Mouse (Mus musculus): ENCODE results near the gene Rtn4r.
"Not testable (repeated sequence)": the region's sequence is repeated elsewhere in the genome, so short reads cannot be mapped to it uniquely, and the experiment has no call there.

The Rtn4r gene

DNA sequence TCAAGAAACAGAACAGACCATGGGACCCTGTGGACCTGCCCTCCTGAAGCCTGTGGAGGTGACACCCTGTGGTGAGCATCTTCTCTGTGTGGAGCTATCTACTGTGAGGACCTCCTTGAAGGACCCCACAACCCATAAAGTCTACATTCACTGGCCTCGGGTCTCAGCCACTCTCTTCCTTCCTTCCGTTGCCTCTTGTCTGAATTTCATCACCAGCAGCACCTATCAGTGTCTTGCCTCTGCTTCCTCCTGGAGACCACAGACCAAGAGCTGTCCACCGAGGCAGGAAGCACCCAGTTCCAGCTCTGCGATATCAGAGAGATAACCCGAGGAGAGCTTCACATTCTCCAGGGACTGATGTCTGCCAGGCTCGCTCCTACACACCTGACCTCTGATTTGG, 31.8 kb downstream of the Rtn4r start:
- DNase-seq: no peak

DNA sequence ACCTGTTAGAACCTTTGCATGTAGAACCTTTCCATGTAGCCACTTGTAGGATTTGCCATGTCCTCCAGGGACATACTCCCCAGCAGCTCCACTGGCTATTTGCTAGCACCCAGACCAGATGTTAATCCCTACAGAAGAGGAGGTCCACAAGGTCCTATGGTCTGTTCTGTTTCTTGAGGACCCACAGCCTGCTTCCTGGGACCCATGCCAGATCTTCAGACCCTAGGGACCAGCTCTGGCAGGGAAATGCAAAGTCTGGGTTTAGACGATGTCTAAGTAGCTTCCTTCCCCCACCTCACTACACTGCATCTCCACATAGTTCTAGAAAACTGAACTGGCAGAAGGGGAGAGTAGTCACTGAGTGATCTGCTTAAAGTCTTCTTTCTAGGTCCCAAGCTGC, 32.3 kb downstream of the Rtn4r start:
- DNase-seq: no peak

DNA sequence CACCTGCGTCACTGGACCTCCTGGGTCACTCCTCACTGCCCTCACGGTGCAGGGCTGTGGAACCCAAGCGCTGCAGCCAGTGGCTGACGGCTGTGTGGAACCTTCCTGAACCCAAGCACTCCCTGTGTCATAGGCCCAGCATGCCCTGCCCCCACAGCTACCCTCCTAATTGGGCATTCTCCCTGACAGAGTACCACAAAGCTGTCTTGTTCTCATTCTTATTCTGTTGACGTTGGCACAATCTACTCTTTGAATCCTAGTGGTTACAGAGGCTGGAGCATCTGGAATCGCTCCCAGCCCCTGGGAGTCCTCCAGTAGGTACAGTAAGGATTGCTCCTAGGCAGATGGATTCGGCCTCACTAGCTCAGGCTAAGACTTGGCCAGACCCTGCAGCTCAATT, 33.1 kb downstream of the Rtn4r start:
- DNase-seq: peak; percentile 73

DNA sequence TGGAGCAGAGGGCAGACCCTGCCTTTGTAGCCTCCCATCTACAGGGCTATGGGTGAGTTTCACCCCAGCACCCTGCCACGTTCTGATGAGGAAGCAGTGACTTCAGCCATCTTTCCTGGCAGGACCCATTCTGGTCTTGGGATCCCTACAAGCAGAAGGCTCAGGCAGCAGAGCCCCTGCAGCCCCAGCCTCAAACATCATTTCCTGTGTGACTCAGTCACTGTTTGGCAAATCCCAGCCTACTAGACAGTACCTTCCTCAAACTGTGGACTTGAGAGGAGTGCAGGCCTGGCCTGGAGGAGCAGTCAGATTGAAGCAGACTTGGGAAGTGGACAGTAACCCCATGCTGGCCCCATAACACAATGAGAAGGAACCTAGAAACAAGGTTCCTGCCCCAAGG, 33.7 kb downstream of the Rtn4r start:
- DNase-seq: no peak

DNA sequence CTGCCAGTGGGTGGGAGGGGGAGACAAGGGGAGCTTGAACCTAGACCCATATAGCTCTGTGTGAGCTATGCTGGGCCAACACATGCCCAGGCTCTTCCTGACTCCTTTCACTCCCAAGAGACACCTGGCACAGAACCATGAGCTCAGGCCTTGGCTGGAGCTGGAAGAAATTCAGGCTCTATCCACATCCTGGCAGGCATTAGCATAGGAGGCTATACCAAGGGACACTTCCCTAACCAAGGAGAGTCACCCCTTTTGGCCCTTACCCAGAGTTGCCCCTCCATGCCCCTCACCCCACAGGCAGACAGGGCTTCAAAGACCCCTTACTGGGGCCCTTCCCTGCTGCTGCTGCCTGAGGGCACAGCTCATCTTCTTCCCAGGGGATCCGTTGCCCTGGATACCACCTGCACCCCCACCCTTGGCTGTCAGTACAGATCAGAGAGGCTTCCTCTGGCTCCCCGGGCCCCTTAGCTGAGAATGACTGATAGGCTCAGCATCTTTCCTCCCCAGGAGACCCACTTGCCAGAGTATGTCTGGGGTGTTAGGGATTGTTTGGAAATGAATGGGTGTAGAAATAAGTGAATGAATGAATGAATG, 37.3 kb downstream of the Rtn4r start:
- no peak for DNase-seq

DNA sequence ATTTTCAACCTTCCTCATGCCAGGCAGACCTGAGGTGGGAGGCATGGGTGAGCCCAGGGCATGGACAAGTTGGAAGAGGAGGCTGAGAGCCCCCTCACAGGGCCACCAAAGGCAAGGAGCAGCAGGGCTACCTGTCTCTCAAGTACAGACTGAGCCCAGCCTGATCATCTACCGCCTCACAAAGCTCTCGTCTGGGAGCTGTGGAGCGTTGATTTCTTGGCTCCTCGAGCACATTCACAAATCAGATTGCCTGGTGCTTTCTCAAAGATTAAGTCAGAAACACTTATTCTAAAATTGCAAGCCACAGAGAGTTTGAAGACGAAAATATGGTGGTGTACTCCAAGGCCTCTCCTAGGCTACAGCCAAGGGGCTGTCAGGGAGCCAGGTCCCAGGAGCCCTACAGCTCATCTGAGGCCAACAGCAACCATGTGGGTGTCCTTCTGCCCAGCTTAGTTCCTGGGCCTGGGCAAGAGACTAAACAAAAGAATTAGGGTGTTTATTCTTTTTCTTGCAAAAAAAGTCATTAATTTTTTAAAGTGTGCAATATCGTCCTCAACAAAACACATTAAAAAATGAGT, 39.3 kb downstream of the Rtn4r start:
- DNase-seq: no peak

DNA sequence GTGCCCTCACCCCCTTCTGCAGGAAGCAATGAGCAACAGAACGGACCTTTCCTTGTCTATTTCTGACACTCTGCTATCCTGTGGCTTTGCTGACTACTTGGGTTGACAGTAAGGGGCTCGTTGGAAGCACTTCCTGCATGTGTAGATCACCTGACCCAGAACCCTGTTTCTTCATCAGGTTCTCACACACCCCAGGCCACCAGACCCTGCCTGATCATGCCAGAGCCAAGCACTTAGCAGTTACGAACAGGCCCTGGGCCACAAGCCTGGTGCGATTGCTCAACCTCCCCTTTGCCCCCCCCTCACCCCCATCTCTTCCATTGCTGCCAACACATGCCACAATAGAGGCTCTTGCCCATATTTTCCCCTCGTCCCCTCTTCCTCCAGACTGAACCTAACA, 41.7 kb downstream of the Rtn4r start:
- DNase-seq: no peak

DNA sequence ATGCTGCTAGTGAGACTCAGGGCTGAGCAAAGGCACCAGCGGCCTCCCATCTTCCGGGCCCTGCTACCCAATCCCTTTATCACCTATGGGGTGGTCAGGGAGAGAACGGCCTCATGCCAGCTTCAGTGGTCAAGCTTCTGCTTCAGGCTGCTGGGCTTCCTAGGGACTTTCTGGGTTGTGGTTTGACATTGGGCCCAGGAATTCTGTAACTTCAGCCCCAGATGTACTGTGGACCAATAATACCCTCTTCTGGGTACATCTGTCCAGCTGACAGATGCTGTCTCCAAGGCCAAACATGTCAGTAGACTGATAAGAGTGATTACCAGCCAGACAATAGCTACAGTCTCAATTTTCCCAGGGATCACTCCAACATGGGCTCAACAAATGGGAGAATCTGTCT, 42.3 kb downstream of the Rtn4r start:
- no peak for DNase-seq

DNA sequence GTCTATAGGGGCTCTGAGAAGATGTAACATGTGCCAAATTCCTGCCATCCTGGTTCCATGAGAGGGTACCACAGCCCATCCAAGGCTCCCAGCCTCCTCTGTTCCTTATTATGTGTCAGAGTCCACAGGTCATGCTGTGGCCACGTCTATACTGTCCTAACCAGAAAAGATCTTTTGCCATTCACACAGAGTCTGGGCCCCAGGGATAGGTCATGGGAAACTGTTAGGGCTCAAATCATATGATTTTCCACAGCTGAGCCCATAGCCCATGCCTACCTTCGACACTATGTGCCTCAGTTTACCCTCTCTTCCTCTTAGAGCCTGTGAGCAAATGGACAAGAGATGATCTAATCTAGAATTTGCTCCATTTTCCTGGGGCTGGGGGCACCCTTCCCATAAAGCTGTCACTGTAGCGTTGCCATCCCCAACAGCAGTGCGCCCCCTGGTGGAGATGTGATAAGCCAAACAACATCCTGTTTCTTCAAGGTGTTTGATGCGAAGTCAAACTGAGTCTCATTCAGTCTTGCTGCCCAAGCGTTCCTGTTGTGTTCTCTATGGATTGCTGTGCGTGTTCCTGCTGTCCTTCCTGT, 44.9 kb downstream of the Rtn4r start:
- peak; percentile 70 for DNase-seq

DNA sequence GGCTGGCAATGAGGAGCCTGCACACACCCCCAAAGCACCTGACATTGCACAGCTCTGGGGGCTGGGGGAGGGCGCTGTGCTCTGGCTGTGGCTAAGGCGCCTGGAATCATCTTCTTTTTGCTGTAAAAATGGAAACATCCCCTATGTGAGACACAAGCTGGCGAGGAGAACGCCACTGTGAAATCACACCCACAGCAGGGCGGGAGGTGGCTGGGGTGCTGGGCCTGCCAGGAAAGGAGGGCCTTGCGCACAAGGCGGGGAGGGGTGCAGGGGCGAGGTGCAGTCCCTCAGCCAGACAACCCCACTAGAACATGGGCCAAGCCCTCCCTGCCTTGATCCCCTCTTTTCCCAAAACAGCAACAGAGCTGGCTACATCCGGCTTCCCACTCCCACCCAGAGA, 45.8 kb downstream of the Rtn4r start:
- DNase-seq: peak; percentile 83

DNA sequence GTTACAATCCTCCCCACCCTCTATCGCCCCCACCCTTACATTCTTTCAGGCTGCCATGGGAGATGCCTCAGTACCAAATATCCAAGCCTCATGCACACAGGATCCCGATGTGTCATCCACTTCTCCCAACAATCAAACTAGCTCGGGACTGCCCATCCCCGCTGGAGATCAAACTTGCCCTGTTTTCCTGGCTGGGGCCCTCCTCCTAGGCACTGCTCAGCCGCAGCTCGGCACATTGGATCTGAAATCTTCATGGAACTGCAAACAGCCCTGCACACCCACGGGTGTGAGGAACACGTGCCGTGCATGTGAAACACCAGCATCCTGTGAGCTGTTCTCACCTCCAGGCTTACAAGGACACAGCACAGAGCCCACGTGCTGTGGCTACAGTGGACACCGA, 46.3 kb downstream of the Rtn4r start:
- peak; percentile 72 for DNase-seq

DNA sequence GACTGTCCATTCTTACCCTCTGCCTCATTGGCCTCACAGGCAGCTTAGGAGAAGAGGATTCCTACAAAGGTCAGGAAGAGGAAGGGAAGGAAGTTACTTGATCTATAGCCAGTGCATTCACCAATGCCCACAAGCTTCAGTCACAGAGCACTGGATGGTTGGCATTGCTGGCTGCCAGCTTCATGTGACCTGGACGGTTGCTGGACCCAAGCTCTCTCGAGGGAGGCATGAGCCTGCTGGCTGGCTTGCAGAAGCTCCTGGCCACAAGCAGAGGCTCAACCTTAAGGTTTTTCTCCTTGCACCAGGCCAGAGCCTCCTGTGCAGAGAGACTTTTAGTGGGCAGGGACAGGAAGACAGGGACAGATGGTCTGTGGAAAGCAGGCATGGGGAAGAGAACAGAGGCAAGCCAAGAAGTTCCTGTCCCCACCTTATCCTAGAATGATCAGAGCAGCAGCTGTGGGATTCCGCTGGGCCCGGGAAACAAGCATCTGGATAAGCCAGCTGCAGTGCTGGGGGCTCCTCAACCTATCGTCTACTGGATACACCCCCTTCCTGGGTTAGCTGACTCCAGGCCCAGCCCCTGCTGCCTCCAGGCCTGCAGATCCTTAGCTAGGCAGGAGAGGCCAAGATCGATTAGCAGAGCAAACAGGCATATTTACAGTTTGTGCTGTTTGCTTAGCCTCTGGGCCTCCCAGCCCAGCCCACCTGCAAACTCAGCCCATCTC, 48.5 kb downstream of the Rtn4r start:
- DNase-seq: no peak

DNA sequence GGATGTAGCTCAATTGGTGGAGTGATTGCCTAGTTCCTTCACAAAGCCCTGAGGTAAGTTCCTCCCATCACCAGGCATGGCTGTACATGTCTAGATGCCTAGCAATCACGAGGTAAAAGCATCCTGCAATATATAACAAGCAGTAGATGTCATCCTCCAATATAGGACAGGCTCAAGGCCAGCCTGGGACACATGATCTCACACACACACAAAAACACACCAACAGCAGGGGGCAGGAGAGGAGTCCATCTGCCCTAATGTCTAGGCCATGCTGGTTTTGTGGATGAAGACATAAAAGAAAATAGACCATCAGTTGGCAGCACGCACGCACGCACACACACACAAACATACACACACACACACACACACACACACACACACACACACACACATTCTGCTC, 49.3 kb downstream of the Rtn4r start:
- DNase-seq: no peak

DNA sequence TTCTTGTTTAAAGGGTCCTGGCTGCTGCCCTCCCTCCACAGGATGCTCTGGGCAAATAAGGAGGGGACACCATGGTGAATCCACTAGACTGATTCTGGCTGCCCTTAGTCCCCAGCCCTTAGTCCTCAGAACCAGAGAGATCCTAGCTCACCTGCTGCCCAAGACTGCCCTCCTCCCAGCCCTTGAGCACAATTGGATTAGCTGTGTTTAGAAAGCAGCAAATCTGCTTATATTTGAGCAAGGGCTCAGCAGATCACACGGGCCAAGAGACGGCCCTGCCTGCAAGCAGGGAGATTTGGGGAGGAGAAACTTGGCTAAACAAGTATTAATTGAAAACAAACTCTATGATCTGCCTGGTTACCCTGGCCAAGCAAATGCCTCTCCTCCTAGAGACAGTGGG, 52.1 kb downstream of the Rtn4r start:
- DNase-seq: no peak

DNA sequence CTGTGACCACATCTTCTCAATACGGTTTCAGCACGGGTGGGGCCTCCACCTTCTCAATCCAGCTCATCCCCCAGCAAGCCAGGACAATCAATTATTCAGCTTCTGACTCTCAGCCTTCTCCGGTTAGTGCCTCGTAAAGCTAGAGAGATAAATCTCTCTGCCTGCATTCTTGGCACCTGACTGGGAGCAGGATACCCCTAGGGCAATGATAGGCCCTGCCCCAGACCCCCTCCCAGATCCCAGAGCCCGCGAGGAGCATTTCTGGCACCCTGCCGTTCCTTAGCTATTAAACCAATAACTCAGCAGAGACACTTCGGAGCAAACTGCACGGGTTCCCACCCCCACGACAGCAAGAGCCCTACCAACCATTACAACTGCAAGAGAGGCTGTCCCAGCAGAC, 54.0 kb downstream of the Rtn4r start:
- DNase-seq: no peak

DNA sequence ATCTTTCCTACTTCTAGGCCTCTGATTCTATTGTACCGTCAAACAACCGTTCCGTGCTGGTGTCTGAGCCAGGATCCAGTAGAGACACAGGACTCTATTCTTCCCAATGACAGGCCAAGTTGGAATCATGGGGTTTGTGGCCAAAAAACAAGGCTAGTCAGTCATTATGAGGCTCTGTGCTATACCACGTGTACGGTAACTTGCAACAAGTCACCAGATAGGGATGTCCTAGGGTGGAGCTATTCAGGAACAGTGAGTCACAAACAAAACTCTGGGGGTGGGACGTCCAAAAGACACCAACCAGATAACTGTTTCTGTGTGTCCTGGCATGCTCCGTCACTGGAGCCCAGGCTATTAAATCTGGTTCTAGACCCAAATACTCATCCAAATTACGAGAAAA, 55.3 kb downstream of the Rtn4r start:
- DNase-seq: no peak

DNA sequence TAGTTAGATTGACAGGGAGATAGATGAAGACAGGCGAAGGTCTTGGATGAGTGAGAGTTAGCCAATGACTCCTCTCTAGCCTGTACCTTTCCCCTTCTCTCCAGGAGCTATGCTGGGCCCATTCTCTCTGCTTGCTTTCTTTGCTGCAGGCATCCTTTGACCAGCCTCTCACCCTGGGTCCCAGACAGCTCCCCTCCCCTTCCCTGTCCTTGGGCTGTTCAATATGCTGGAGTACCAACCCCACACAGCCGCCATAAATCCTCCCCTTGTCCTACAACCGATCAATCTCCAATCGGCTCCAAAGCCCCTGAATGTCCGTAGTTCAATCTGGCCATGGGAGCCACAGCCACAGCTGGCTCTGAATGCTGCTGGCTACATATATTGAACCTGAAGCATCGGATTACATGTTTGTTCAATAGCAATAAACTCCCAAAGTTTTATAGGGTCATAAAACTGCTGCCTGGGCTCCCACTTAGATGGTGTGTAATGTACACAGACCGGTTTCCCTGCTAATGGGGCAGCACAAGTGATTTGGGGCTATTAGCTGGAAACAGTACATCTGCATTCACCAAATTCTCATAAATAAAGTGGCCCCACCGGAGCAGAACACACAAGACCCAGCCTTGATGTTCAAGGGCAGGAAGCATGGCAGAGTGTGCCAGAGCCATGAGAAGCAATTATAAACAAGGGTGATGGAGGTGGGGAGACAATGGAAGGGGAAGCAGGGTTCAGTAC, 58.4 kb downstream of the Rtn4r start:
- no peak for DNase-seq

DNA sequence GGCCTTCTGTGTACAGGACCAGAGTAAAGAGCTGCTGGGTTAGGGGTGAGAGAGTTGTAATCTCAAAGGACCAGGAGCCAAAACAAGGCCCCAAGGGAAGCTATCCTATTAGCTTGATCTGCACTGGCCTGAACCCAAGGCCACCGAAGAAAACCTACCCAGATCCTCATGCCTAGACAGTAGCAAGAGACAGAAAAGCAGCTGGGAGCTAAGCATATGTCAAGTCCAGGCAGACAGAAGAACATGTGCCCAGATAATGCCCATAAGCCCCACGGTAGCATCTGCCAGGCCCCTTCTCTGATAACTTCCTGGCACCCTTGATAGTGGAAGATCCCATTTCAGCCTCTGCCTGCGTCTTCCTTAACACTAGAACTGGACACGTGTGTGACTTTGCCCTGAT, 59.4 kb downstream of the Rtn4r start:
- no peak for DNase-seq

DNA sequence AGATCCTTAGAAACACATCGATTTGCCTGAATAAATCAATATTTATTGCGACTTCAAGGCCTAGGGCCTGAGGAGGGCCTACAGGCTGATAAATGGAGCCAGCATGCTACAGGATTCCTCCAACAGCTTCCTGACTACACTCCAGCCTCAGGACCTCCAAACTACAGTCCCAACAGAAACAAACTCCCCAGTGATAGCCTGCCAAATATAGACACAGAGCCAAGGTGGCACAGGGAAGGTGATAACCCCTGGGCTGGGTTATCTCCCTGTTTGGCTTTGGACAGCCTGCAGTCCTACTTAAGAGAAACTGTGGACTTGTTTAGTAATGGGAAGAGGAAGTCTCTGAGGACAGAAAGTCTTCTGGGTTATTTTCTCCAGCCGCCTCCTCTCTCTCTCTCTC, 59.8 kb downstream of the Rtn4r start:
- no peak for DNase-seq

DNA sequence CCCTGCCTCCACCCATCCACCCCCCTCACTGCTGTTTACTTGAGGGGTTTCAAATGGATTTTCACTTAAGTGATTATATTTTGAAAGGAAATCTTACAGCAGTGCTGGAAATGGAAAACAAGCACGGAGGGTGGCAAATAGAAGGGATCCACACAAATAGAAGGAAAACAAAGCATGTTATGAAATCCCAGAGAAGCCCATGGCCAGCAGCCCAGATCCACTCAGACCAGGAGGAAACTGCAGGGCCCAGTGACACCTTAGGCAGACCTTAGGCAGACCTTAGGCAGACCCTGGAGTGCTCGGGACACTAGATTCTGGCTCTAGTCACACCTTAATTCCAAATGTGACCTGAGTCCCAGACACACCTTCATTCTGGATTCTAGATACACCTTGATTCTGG, 63.6 kb downstream of the Rtn4r start:
- DNase-seq: no peak

DNA sequence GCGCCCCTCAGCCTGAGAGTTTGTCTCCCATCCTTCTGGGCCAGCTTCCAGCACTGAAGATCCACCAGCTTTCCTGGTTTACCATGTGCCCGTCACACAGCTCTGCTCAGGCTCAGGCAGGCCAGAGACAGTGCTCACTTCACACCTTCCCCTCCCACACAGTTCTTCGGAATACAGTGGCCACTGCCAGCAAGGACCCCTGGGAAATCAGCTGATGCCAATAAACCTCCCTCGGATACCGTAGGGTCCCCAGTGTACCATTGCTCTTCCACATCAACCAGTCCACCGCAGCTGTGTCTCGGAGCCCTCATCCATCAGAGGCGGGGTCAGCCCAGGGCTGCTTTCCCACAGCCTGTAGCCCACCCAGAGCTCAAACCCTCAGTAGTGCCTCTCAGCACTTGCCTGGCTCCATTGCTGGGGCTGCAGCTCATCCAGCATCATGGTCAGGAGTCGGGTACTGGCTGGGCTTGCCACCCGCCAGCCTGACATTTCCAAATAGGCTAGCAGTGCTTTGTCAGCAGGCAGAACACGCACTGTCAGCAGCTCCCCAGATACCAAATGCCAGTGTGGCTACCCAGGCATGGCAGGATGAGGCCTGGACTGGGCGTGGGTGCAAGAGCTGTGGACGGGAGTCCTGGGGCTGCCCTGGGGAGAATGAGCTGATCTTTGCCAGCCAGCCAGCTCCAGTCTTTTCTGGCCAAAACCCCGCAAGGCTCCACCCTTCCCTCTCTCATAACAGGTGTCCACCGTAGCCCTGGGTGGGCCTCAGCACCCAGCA, 67.0 kb downstream of the Rtn4r start:
- peak; percentile 55 for DNase-seq

DNA sequence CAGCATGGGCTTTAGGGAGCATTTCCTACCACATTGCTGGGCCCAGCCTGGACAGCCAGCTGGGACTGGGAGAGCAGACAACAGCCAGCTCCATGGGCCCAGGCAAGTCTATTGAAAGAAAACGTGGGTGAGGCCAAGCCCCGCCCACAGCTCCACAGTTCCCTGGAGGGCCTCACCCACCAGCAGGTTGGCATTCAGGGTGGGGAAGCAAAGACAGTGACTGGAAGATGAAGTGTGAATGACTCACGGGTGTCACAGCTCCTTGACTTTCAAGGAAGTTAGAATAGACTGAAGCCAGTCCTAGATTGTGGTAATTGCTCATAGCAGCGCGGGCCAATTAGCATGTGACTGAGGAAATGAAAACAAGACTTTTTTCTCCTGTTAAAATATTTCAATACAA, 67.6 kb downstream of the Rtn4r start:
- peak; percentile 75 for DNase-seq

DNA sequence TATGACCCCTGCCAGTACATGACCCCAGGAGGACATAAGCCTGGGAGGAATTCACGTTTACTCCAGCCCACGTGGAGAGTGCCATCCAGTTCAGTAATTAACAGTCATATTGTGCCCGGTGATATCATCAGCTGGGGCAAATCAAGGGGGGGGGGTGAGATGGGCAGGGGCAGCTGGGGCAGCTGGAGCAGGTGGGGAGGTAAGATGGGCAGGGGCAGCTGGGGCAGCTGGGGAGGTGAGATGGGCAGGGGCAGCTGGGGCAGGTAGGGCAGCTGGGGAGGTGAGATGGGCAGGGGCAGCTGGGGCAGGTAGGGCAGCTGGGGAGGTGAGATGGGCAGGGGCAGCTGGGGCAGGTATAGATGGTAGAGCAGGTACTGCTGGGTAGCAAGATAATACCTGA, 68.1 kb downstream of the Rtn4r start:
- DNase-seq: not testable (repeated sequence)

All from layer of hippocampus, adult 9-11 months (tissue).